Mouse (Mus musculus): ENCODE data around the gene Defa20. TPM values are rescaled to one million over a fixed set of nuclear protein-coding genes. Genes with fewer than 3 reads are reported as not detected.
"Not testable (repeated sequence)": the region's sequence is repeated elsewhere in the genome, so short reads cannot be mapped to it uniquely, and the experiment has no call there.

Gene Defa20
- not detected for total RNA-seq (2021)

DNA sequence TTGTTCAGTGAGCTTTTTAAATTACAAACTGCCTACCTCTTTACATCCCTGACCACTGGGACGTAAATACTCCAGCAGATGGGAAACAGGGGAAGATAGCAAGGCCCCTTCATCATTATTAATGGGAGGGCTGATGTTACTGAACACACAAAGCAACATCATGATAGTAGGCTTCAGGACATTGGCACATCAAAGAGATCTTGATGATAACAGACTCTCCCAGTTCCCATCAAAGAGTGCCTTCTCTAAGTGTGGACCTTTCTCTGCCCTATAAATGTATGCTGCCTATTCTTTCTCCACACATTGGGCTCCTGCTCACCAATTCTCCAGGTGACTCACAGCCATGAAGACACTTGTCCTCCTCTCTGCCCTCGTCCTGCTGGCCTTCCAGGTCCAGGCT lies at the start of gene Defa20:
Defa20 (plus strand) TSS at position 301 of the 400 bp plus-strand sequence.
- not testable (repeated sequence) for DNase-seq (ENCODE audit: extremely low spot score in 1 of 2, low spot score in 1 of 2)

DNA sequence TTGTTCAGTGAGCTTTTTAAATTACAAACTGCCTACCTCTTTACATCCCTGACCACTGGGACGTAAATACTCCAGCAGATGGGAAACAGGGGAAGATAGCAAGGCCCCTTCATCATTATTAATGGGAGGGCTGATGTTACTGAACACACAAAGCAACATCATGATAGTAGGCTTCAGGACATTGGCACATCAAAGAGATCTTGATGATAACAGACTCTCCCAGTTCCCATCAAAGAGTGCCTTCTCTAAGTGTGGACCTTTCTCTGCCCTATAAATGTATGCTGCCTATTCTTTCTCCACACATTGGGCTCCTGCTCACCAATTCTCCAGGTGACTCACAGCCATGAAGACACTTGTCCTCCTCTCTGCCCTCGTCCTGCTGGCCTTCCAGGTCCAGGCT lies 19.7 kb downstream of the Defa20 start, which contains the start of gene Defa32:
Defa32 (plus strand) TSS at position 301 of the 400 bp plus-strand sequence.
- not testable (repeated sequence) for DNase-seq (ENCODE audit: extremely low spot score in 1 of 2, low spot score in 1 of 2)

Other genes with a start within 250 kb of the Defa20 start
- gene Defa27, start 193.7 kb upstream of the Defa20 start, total RNA-seq (2021), result not detected
- gene Defa29, start 182.2 kb upstream of the Defa20 start, total RNA-seq (2021), result not detected
- gene Defa2, start 130.7 kb upstream of the Defa20 start, total RNA-seq (2021), result not detected
- gene Defa33, start 117.4 kb upstream of the Defa20 start, total RNA-seq (2021), result not detected
- not detected for gene Defa36, start 81.8 kb upstream of the Defa20 start, total RNA-seq (2021)
- gene Gm7849, start 52.7 kb upstream of the Defa20 start, total RNA-seq (2021), result not detected
- not detected for gene Defa32, start 19.8 kb downstream of the Defa20 start, total RNA-seq (2021)
- not detected for gene Defa37, start 56.1 kb downstream of the Defa20 start, total RNA-seq (2021)
- gene Defa28, start 73.7 kb downstream of the Defa20 start, total RNA-seq (2021), result not detected
- not detected for gene Gm7861, start 85.2 kb downstream of the Defa20 start, total RNA-seq (2021)
- not detected for gene Defa26, start 108.9 kb downstream of the Defa20 start, total RNA-seq (2021)
- not detected for gene Defa17, start 146.5 kb downstream of the Defa20 start, total RNA-seq (2021)
- not detected for gene Defa34, start 156.5 kb downstream of the Defa20 start, total RNA-seq (2021)
- gene AY761184, start 194.4 kb downstream of the Defa20 start, total RNA-seq (2021), result not detected
- not detected for gene Defa24, start 225.2 kb downstream of the Defa20 start, total RNA-seq (2021)

Data from layer of hippocampus, postnatal 25 days (tissue).